Mouse (Mus musculus) kidney, adult 8-10 months (tissue): ENCODE results near the gene Calcoco1.

ENCODE experiments used
- DNase-seq, 2 experiments: peaks; one replicate each; pipeline ENCODE4 v3.0.0; 2022

Gene Calcoco1

DNA sequence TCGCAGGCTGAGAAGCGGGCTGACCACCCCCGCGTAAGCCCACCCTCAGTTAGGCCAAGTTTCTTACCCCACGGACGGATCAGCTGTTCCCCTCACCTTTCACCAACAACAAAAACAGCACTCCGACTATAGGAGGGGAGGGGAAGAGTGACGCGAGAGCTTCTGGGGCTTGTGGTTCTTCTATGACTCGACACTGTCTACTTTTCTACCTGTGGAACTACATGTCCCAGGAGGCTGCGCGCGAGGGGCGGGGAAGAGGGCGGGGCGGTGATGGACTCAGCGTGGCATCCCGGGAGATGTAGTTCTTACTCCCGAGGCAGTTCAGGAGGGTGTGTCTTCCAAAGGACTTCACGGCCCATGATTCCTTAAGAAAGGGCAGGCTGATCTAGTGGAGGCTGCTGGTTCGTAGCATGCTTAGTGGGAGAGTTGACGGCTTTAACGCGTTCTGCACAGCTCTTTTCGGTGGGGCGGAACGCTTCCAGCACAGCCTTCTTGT lies at the start of gene Calcoco1:
Gene Calcoco1 (minus strand): TSS at position 199 of the 496 bp plus-strand sequence.
- peak; percentile 97 to 98 for DNase-seq

- no peak for DNase-seq
Observed at GRCm38 (mm10) chr15:102770866-102771265, 48.9 kb upstream of the Calcoco1 start.

DNA sequence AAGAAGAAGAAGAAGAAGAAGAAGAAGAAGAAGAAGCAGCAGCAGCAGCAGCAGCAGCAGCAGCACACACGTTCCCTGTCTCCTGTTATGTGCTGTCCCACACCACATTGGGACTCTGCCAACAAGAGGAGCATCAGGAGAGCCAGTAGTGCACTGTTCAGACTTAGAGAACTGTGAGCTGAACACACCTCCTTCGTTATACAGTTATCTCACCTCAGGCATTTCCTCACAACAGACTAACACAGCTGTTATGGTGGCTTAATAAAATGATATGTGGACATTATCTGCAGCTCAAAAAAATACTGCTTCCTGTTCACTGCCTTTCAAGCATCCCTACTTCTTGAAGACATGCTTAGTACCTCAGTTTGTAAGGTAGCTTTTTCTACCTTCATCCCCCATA lies 43.2 kb upstream of the Calcoco1 start:
- no peak for DNase-seq

GRCm38 (mm10) chr15:102761745-102762378 lies 39.9 kb upstream of the Calcoco1 start:
- peak; percentile 39 for DNase-seq

DNA sequence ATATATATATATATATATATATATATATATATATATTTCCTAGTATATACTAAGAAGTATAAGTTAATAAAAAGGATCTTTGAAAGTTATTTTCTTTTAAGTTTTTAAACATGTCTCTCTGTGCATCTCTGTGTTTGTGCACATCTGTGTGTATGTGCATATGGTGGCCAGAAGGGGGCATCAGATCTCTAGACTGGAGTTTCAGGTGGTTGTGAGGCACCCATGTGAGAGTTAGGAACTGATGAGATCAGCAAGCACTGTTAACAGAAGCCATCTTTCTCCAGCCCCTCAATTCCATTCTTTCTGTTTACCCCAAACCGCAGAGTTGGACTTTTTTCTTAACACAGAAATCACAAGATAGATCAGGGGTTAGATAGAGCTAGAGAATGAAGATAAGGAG lies 35.7 kb upstream of the Calcoco1 start:
- DNase-seq: no peak

- no peak for DNase-seq
Observed at GRCm38 (mm10) chr15:102755053-102755452, 33.1 kb upstream of the Calcoco1 start.

DNA sequence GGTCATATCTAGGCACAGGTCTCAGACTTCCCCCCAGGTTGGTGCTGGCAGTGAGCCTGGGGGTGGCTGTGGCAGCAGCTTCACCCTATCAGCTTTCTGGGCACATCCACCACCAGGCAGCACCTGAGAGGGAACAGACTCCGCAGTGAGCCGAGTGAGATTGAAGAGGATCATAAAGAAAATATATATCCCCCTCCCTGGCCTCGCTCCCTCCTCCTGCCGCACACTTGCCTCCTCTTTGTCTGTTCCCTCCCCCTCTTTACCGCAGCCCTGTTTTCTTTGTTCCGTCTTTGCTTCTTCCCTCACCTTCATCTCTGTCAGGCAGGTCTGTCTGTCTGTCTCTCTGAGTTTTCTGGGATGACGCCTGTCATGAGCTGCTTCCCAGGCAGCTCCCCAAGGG lies 32.4 kb upstream of the Calcoco1 start:
- DNase-seq: no peak

- DNase-seq: peak; percentile 22 to 47
Observed at GRCm38 (mm10) chr15:102753170-102753569, 31.2 kb upstream of the Calcoco1 start.

DNA sequence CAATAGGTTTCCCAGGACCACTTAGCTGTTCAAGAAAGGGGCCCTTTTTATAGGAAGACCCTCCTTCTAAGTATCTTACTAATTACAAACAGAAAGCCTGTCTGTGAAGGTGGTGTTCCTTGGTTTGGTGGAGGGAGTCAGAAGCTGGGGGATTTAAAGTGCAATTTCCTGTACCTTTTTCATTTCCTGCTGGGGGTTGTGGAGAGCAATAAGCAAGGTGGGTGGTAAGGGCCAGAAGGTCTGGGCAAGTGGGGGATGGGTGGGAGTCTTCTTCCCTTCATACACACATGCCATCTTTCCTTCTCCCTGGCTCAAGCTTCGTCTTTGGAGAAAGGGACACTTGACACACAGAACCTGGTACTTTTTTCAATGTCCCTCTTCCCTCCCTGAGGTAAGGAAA lies 30.2 kb upstream of the Calcoco1 start:
- DNase-seq: no peak

- no peak for DNase-seq
Observed at GRCm38 (mm10) chr15:102750241-102750640, 28.3 kb upstream of the Calcoco1 start.

DNA sequence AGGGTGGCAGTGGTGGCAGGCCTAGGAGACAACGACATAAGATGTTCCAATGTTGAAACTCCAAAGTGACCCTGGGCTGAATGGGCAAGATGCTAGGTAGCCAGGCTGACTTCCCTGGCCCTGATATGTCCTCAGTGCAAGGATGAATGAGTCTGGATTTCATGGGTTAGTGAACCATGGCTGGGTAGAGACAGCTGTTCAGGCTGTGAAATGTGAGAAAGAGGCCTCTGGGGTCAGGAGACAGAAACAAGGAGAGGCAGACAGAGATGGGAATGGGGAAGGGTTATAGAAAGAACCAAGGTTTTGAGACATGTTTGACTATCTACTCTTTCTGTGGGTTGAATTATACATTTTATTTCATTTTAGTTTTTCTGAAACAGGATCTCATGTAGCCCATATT lies 27.1 kb upstream of the Calcoco1 start:
- DNase-seq: no peak

DNA sequence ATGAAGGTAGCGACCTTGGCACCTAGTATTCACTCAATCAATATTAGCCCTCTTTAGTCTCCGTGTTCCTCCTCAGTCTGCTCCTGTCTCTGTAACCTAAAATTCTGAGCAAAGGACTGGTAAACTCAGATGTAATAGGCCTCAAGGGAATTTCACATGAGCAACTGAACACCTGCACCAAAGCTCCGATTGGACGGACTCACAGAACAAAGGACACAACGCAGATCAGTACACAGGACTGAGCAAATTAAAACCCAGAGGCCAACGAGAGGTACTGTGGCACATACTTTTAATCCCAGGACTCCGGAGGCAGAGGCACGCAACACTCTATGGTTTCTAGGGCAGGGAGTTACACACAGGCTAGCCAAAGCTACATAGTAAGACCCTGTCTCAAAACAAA lies 25.9 kb upstream of the Calcoco1 start:
- no peak for DNase-seq

DNA sequence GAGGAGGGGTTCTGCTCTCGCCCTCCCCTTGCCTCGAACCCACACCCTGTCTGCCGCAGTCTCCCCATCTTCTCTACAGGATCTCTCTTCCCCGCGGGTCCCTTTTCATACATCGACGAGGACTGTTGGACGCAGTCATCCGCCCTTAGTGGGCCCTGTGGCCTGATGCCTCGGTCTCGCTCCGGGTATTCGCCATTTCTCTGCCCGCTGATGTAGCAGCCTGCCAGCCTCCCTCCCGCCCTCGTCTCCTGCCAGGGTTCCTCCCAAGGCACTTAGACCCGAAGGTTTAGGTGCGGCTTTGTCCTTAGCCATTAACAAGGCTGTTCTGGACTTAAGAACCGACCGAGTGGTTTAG lies 25.3 kb upstream of the Calcoco1 start:
- no peak for DNase-seq

DNA sequence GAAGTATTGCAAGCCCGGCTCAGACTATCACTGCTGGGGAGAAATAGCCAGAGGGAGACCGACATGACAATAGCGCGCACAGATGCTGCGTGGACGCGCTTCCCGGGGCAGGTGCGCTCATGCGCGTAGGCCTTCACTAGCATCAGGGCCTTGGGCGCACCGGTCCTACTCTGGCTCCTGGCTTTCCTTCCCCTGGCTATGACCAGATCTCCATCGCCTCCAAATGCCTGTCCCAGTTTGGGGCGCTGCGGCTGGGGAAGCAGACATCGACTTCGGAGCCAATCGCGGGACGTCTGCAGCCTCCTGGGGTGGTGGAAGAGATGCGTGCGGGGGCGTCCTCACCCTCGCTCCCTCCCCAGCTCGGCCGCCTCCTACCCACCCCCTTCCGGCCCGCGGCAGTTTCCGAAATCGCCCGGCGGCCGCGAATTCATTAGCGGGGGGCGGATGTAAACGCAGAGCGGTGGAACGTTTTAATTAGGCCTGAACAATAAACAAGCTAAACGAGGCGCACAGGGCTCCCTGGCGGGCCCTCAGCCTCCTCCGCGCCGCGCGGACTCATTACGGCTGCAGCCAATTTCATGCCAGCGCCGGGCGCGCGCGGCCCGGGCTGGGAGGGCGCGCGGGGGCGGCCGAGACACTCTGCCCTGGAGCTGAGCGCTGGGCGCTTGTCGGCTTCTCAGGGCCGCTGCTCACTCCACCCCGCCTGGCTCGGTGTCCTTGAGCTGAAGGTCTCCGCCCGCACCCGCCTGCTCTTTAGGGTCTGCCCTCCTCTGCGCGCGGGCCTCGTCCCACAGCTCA lies 24.7 kb upstream of the Calcoco1 start:
- no peak for DNase-seq

GRCm38 (mm10) chr15:102746126-102746487 lies 24.1 kb upstream of the Calcoco1 start:
- no peak for DNase-seq

- no peak for DNase-seq
Observed at GRCm38 (mm10) chr15:102745387-102745786, 23.4 kb upstream of the Calcoco1 start.

- DNase-seq: no peak
Observed at GRCm38 (mm10) chr15:102744831-102745230, 22.9 kb upstream of the Calcoco1 start.

GRCm38 (mm10) chr15:102744416-102744815 lies 22.4 kb upstream of the Calcoco1 start:
- no peak for DNase-seq

DNA sequence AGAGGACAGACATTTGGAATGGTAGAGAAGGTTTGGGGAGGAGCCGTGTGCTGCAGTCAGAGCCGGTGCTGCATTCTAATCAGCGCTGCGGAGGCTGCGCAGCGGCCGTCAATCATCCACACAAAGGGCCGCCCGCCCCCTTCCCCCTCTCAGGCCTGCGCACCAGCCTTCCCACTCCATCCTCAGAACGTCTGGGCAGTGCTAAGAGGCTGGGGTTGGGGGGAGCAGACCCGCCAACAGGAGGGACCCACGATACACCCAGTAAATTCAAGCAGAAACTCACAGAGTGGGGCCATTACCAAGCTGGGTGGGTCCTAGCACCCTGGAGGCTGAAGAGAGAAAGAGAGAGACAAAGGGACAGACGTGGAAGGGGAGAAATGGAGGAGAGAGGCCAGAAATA lies 22.0 kb upstream of the Calcoco1 start:
- DNase-seq: no peak

DNA sequence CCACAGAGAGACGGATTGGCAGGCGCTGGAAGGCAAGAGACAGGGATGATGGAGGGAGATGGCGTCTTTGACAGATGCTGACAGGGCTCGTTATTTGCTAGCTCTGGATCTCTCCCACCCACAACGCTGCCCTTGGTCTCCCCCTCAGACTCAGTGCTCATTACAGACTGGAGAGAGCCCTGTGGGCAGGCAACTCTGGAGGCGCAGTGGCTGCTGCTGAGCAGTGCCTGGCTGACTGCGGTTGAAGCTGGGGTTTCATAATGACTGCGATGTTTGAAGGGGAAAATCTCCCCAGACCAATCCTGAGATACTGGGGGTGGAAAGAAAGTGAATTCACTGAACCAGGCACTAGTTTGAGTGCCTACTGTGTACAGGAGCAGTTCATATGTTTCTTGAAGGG lies 21.2 kb upstream of the Calcoco1 start:
- no peak for DNase-seq

DNA sequence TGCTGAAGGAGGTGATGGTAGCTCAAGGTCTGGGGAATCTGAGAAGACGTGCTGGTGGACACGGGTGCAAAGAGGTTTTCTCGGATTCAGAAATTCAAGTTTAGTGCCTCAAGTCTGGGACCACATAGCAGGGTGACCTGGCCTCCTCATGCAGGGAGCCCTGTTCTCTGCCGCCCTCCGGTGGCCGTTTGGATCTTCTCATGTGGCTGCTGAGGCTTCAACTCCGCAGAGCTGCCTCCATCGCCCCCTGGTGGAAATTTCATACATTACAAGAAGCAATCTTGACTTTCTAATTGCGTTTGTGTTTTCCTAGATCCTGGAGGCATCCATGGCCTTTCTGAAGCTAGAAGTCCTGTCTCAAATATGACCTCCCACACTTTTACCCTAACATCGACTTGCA lies 20.6 kb upstream of the Calcoco1 start:
- DNase-seq: peak; percentile 88 to 94

- DNase-seq: peak; percentile 37 to 62
Observed at GRCm38 (mm10) chr15:102739520-102740297, 17.7 kb upstream of the Calcoco1 start.

- DNase-seq: no peak
Observed at GRCm38 (mm10) chr15:102738434-102738833, 16.5 kb upstream of the Calcoco1 start.

- no peak for DNase-seq
Observed at GRCm38 (mm10) chr15:102737092-102737491, 15.1 kb upstream of the Calcoco1 start.
